Mouse (Mus musculus) cortical plate, adult 2 months (tissue): ENCODE measurements around the gene Rpl13.

ENCODE experiments used
- CTCF ChIP-seq: fragments of 200-500 bp; IDR thresholded peaks from 2 replicates; pipeline ENCODE4 v1.5.1; 2011; ENCODE audit warnings: mild to moderate bottlenecking, control low read depth, low read length; ENCODE audit not compliant: insufficient read depth; ENCODE audit errors: extremely low read depth
- POLR2A ChIP-seq: fragments of 200-500 bp; IDR thresholded peaks from 2 replicates; pipeline ENCODE4 v1.6.1; 2011; ENCODE audit warnings: mild to moderate bottlenecking, low read length, control low read depth; ENCODE audit not compliant: insufficient read depth; ENCODE audit errors: extremely low read depth

DNA sequence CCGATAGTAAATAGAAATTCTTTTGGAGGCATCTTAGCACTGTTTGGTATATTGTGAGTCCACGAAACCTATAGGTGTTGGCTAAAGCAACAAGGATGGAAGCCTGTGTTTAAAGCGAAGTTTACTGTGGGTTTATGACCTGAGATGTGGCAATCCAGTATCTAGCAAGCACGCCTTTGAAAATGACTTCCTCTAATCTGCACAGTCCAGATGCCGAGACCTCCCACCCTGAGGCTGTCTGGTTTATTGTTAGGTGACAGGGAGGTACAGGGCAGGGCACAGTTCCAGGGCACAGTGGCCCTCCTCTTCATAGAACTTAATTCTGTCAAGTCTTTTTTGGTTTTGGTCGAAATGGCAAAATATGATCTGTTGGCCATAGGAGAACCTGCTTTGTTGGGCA, 24.9 kb upstream of the Rpl13 start:
- TF ChIP-seq CTCF (no peak), POLR2A (no peak)
